Mouse (Mus musculus): ENCODE data around the gene Wnt7a. TPM values are rescaled to one million over a fixed set of nuclear protein-coding genes. Genes with fewer than 3 reads are reported as not detected.

Wnt7a gene
- polyA plus RNA-seq, 1 experiment from 2014 or later = not detected

DNA sequence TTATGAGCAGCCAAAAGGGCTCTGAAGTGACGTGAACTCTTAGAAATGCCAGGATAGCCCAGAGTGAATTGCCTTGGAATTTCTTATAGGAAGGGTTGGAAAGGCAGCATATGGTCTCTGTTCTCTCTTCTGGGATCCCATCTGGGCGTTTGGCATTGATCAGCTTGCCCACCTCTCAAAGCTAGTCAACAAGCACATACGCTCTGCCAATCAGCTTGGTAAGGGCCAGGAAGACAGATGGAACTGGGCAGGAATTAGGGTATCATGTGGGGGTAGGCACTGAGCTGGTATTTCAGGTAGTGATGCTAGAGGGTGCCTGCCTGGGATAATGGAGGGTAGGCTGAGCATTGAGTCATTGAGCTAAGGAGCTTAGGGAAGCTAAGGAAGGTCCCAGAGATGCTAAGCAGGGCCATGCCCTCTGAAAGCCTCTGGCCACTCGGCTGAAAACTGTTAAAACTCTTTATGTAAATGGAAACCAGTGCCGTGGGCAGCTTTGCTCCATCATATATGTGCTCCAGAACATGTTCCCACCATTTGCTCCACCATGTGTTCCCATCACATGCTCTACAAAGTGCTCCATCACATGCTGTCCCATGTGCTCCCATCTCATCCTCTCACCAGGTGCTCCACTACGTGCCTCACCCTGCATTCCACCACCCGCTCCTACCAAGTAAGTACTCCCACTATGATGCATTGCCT, 51.3 kb downstream of the Wnt7a start:
- Histone ChIP-seq H3K4me2 (replicated peaks; ENCODE audit: low read depth, low read length) (no peak overlapping the region), H3K27ac (ENCODE audit: low read length) (no peak overlapping the region), H3K4me3 (ENCODE audit: low read depth, low read length) (no peak overlapping the region), H3K36me3 (ENCODE audit: control insufficient read depth, insufficient read depth, low read length) (no peaks in the 10 kb centered on the region), H3K27me3 (ENCODE audit: control insufficient read depth, insufficient read depth, low read length) (no peaks in the 10 kb centered on the region), H3K9ac (replicated peaks; ENCODE audit: low read depth, low read length) (no peak overlapping the region), H3K4me1 (ENCODE audit: control insufficient read depth, insufficient read depth, low read length) (no peaks in the 10 kb centered on the region), H3K9me3 (ENCODE audit: control insufficient read depth, low read depth, low read length) (no peaks in the 10 kb centered on the region)
- 83% methylated on average over 7 of the region's 7 CpGs for WGBS
- ATAC-seq (ENCODE audit: insufficient number of reproducible peaks, insufficient read depth, low FRiP score, low read depth) = no peak

- Histone ChIP-seq H3K4me2 (replicated peaks; ENCODE audit: low read depth, low read length) (no peak overlapping the region), H3K36me3 (ENCODE audit: control insufficient read depth, insufficient read depth, low read length) (no peaks in the 10 kb centered on the region), H3K4me1 (ENCODE audit: control insufficient read depth, insufficient read depth, low read length) (no peaks in the 10 kb centered on the region), H3K9ac (replicated peaks; ENCODE audit: low read depth, low read length) (no peak overlapping the region), H3K9me3 (ENCODE audit: control insufficient read depth, low read depth, low read length) (no peaks in the 10 kb centered on the region), H3K27ac (ENCODE audit: low read length) (no peak overlapping the region), H3K27me3 (ENCODE audit: control insufficient read depth, insufficient read depth, low read length) (no peaks in the 10 kb centered on the region), H3K4me3 (ENCODE audit: low read depth, low read length) (no peak overlapping the region)
- 67% methylated on average over 6 of the region's 6 CpGs for WGBS
- ATAC-seq (ENCODE audit: insufficient number of reproducible peaks, insufficient read depth, low FRiP score, low read depth) = no peak
Observed at GRCm38 (mm10) chr6:91358866-91359656, 52.1 kb downstream of the Wnt7a start.

GRCm38 (mm10) chr6:91358394-91358793, 52.8 kb downstream of the Wnt7a start:
- H3K4me1 ChIP-seq (ENCODE audit: control insufficient read depth, insufficient read depth, low read length) = no peaks in the 10 kb centered on the region
- H3K27me3 ChIP-seq (ENCODE audit: control insufficient read depth, insufficient read depth, low read length) = no peaks in the 10 kb centered on the region
- WGBS = 38% methylated on average over 2 of the region's 2 CpGs
- ATAC-seq (ENCODE audit: insufficient number of reproducible peaks, insufficient read depth, low FRiP score, low read depth) = no peak
- no peaks in the 10 kb centered on the region for H3K36me3 ChIP-seq (ENCODE audit: control insufficient read depth, insufficient read depth, low read length)
- H3K4me3 ChIP-seq (ENCODE audit: low read depth, low read length) = no peak overlapping the region
- H3K4me2 ChIP-seq (replicated peaks; ENCODE audit: low read depth, low read length) = no peak overlapping the region
- no peak overlapping the region for H3K27ac ChIP-seq (ENCODE audit: low read length)
- no peaks in the 10 kb centered on the region for H3K9me3 ChIP-seq (ENCODE audit: control insufficient read depth, low read depth, low read length)
- H3K9ac ChIP-seq (replicated peaks; ENCODE audit: low read depth, low read length) = no peak overlapping the region

- WGBS = 45% methylated on average over 13 of the region's 13 CpGs
- no peaks in the 10 kb centered on the region for H3K36me3 ChIP-seq (ENCODE audit: control insufficient read depth, insufficient read depth, low read length)
- no peak overlapping the region for H3K4me3 ChIP-seq (ENCODE audit: low read depth, low read length)
- no peak overlapping the region for H3K4me2 ChIP-seq (replicated peaks; ENCODE audit: low read depth, low read length)
- H3K9ac ChIP-seq (replicated peaks; ENCODE audit: low read depth, low read length) = no peak overlapping the region
- H3K27me3 ChIP-seq (ENCODE audit: control insufficient read depth, insufficient read depth, low read length) = no peaks in the 10 kb centered on the region
- no peaks in the 10 kb centered on the region for H3K4me1 ChIP-seq (ENCODE audit: control insufficient read depth, insufficient read depth, low read length)
- ATAC-seq (ENCODE audit: insufficient number of reproducible peaks, insufficient read depth, low FRiP score, low read depth) = 0 out of 2 replicates have a peak, but pooled peaks have one; percentile 14
- no peaks in the 10 kb centered on the region for H3K9me3 ChIP-seq (ENCODE audit: control insufficient read depth, low read depth, low read length)
- no peak overlapping the region for H3K27ac ChIP-seq (ENCODE audit: low read length)
Observed at GRCm38 (mm10) chr6:91357238-91357876, 53.8 kb downstream of the Wnt7a start.

- H3K36me3 ChIP-seq (ENCODE audit: control insufficient read depth, insufficient read depth, low read length) = no peaks in the 10 kb centered on the region
- WGBS = 40% methylated on average over 9 of the region's 9 CpGs
- H3K9ac ChIP-seq (replicated peaks; ENCODE audit: low read depth, low read length) = no peak overlapping the region
- no peak overlapping the region for H3K27ac ChIP-seq (ENCODE audit: low read length)
- no peaks in the 10 kb centered on the region for H3K9me3 ChIP-seq (ENCODE audit: control insufficient read depth, low read depth, low read length)
- no peaks in the 10 kb centered on the region for H3K27me3 ChIP-seq (ENCODE audit: control insufficient read depth, insufficient read depth, low read length)
- H3K4me1 ChIP-seq (ENCODE audit: control insufficient read depth, insufficient read depth, low read length) = no peaks in the 10 kb centered on the region
- no peak overlapping the region for H3K4me2 ChIP-seq (replicated peaks; ENCODE audit: low read depth, low read length)
- H3K4me3 ChIP-seq (ENCODE audit: low read depth, low read length) = no peak overlapping the region
- ATAC-seq (ENCODE audit: insufficient number of reproducible peaks, insufficient read depth, low FRiP score, low read depth) = no peak
Observed at GRCm38 (mm10) chr6:91349620-91350019, 61.5 kb downstream of the Wnt7a start.

GRCm38 (mm10) chr6:91347721-91348120, 63.4 kb downstream of the Wnt7a start:
- H3K9me3 ChIP-seq (ENCODE audit: control insufficient read depth, low read depth, low read length) = no peaks in the 10 kb centered on the region
- H3K27ac ChIP-seq (ENCODE audit: low read length) = no peak overlapping the region
- no peaks in the 10 kb centered on the region for H3K4me1 ChIP-seq (ENCODE audit: control insufficient read depth, insufficient read depth, low read length)
- H3K4me2 ChIP-seq (replicated peaks; ENCODE audit: low read depth, low read length) = no peak overlapping the region
- ATAC-seq (ENCODE audit: insufficient number of reproducible peaks, insufficient read depth, low FRiP score, low read depth) = peak; percentile 35; the same call in 1 of the 2 replicates
- no peak overlapping the region for H3K4me3 ChIP-seq (ENCODE audit: low read depth, low read length)
- no peaks in the 10 kb centered on the region for H3K27me3 ChIP-seq (ENCODE audit: control insufficient read depth, insufficient read depth, low read length)
- H3K9ac ChIP-seq (replicated peaks; ENCODE audit: low read depth, low read length) = no peak overlapping the region
- H3K36me3 ChIP-seq (ENCODE audit: control insufficient read depth, insufficient read depth, low read length) = no peaks in the 10 kb centered on the region
- WGBS = 17% methylated on average over 7 of the region's 7 CpGs

DNA sequence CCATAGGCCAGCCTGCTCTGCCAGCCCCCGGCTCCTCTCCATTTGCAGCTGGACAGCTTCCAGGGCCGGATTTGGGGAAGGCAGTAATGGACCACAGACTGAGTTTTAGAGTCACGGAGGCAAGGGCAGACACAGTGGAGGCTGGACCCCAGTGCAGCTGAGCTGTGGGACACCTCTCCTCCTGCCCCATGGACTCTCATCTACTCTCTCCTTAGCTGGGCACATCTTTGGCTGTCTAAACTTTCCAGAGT, 64.3 kb downstream of the Wnt7a start:
- no peak for ATAC-seq (ENCODE audit: insufficient number of reproducible peaks, insufficient read depth, low FRiP score, low read depth)
- WGBS = 38% methylated on average over 3 of the region's 3 CpGs
- Histone ChIP-seq H3K27ac (ENCODE audit: low read length) (no peak overlapping the region), H3K36me3 (ENCODE audit: control insufficient read depth, insufficient read depth, low read length) (no peaks in the 10 kb centered on the region), H3K9ac (replicated peaks; ENCODE audit: low read depth, low read length) (no peak overlapping the region), H3K4me2 (replicated peaks; ENCODE audit: low read depth, low read length) (no peak overlapping the region), H3K4me1 (ENCODE audit: control insufficient read depth, insufficient read depth, low read length) (no peaks in the 10 kb centered on the region), H3K9me3 (ENCODE audit: control insufficient read depth, low read depth, low read length) (no peaks in the 10 kb centered on the region), H3K27me3 (ENCODE audit: control insufficient read depth, insufficient read depth, low read length) (no peaks in the 10 kb centered on the region), H3K4me3 (ENCODE audit: low read depth, low read length) (no peak overlapping the region)

DNA sequence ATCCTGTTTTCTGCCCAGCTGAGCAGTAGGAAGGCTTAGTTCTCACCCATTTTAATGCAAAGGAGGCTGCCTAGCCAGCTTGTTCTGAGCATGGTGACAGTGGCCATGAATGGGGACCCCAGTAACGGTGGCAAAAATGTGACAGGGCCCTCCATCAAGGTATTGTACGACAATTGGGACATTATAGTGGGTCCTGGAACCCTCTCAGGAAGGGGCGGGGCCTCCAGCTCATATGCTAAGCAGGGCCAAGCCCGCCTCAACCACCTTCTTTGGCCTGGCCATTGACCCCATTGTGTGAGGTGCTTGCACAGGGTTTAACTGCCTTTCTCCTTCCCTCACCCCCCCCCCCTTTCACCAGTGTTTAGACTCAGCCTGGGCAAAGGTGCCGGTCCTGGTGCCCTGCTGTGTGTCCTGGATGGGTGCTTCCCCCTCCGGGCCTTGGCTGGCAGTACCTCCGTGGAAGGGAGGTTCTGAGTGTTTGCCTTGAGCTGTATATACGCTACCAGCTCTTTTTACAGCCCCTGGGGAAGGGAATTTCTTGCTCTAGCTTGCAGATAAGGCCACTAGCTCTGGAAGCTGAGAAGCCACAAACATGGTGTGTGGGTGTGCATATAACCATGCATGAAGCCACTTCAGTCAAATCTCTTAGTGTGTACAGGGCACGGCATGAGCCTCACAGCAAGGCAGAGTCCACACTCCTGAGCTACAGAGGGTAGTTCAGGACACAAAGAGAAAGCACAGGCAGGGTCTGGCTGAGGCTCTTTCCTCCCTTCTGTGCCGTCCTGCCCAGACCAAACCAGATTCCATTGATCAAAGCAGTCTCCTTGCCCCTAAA, 64.9 kb downstream of the Wnt7a start:
- no peaks in the 10 kb centered on the region for H3K9me3 ChIP-seq (ENCODE audit: control insufficient read depth, low read depth, low read length)
- H3K4me1 ChIP-seq (ENCODE audit: control insufficient read depth, insufficient read depth, low read length) = no peaks in the 10 kb centered on the region
- H3K9ac ChIP-seq (replicated peaks; ENCODE audit: low read depth, low read length) = no peak overlapping the region
- 53% methylated on average over 10 of the region's 10 CpGs for WGBS
- no peak for ATAC-seq (ENCODE audit: insufficient number of reproducible peaks, insufficient read depth, low FRiP score, low read depth)
- no peaks in the 10 kb centered on the region for H3K36me3 ChIP-seq (ENCODE audit: control insufficient read depth, insufficient read depth, low read length)
- no peak overlapping the region for H3K4me2 ChIP-seq (replicated peaks; ENCODE audit: low read depth, low read length)
- H3K27me3 ChIP-seq (ENCODE audit: control insufficient read depth, insufficient read depth, low read length) = no peaks in the 10 kb centered on the region
- no peak overlapping the region for H3K4me3 ChIP-seq (ENCODE audit: low read depth, low read length)
- H3K27ac ChIP-seq (ENCODE audit: low read length) = no peak overlapping the region
